8 mouse cellular contexts compared by ENCODE assay signal in genomic region chr8:56551361-56551852, GRCm38 (mm10). TPM values are rescaled to one million over a fixed set of nuclear protein-coding genes. Genes with fewer than 3 reads are reported as not detected.
DNase-seq lines count a peak whose midpoint lies in the region; ATAC-seq lines count a peak whose summit lies in the region.

No protein-coding gene starts in this region.

- peak; percentile 93 to 98 for ATAC-seq in hematopoietic stem cell, adult 5-6 weeks (replicated peaks in 1 of 2; ENCODE audit: insufficient read depth in 1 of 2, low FRiP score in 2 of 2, low TSS enrichment in 1 of 2, low read depth in 1 of 2, poor library complexity in 2 of 2, severe bottlenecking in 2 of 2)
- ATAC-seq in lung, embryonic 16.5 days (ENCODE audit: low read depth) = peak; percentile 98

- no peaks in the 10 kb centered on the region for H3K9me3 ChIP-seq in lung, embryonic 16.5 days (ENCODE audit: control insufficient read depth, low read length)

- H3K27ac ChIP-seq in lung, embryonic 16.5 days (ENCODE audit: low read length) = peak overlapping the region; percentile 55

- H3K4me2 ChIP-seq in lung, embryonic 16.5 days (ENCODE audit: low read depth, low read length) = peak overlapping the region; percentile 74

- no peaks in the 10 kb centered on the region for H3K36me3 ChIP-seq in lung, embryonic 16.5 days (ENCODE audit: control insufficient read depth, insufficient read depth, low read length)

- H3K4me1 ChIP-seq in lung, embryonic 16.5 days (replicated peaks; ENCODE audit: control insufficient read depth, insufficient read depth, low read length) = peaks cover 6% of the 10 kb centered on the region

- DNase-seq in MN1 (ENCODE audit: low spot score) = peak; percentile 99
- peak; percentile 86 for DNase-seq in cerebellum, adult 8-10 months
- peak; percentile 86 for DNase-seq in forelimb bud, embryonic 11.5 days (ENCODE audit: low read depth, low spot score)
- peak; percentile 99 for DNase-seq in layer of hippocampus, adult 9-10 months (ENCODE audit: low spot score)
- peak; percentile 77 for DNase-seq in ovary, postnatal 36 days (ENCODE audit: low spot score)
- DNase-seq in thymus, postnatal 25 days = peak; percentile 88

- no peaks in the 10 kb centered on the region for H3K27me3 ChIP-seq in lung, embryonic 16.5 days (ENCODE audit: control insufficient read depth, insufficient read depth, low read depth, low read length)

- peak overlapping the region; percentile 89 for H3K9ac ChIP-seq in lung, embryonic 16.5 days (ENCODE audit: low read length)

- 0% methylated on average over 28 of the region's 28 CpGs for WGBS in lung, embryonic 16.5 days

- H3K4me3 ChIP-seq in lung, embryonic 16.5 days (ENCODE audit: low read length) = peak overlapping the region; percentile 63

RNA-seq across cellular contexts. Expression of gene Fbxo8, which starts 0.5 kb away (rescaled TPM):
- total RNA-seq in hematopoietic stem cell, adult 5-6 weeks (2017) = 10.8 and 11.0 TPM in 2 replicates
- polyA plus RNA-seq in lung, embryonic 16.5 days (2015; fragmentation: Nextera tagmentation; extraction: Ambion mirVana) = 40.7 and 41.2 TPM in 2 replicates

RNA-seq across cellular contexts. Expression of gene Cep44, which starts 0.6 kb away (rescaled TPM):
- total RNA-seq in hematopoietic stem cell, adult 5-6 weeks (2017) = 39.8 and 57.7 TPM in 2 replicates
- 35.3 and 39.0 TPM in 2 replicates for polyA plus RNA-seq in lung, embryonic 16.5 days (2015; fragmentation: Nextera tagmentation; extraction: Ambion mirVana)

Comparison
In these comparisons a context has a peak if more than half of its experiments do, and no peak if none do; other contexts are left out.
1. Peak in every context shown above with its lines: DNase-seq, ATAC-seq, H3K4me3 ChIP-seq and H3K27ac ChIP-seq.